Mouse (Mus musculus) gastrocnemius, postnatal 4 days (tissue): Measurements from ENCODE around the gene Ppp1r18. TPM values are rescaled to one million over a fixed set of nuclear protein-coding genes. Genes with fewer than 3 reads are reported as not detected.
A peak's percentile ranks its signal among the peaks of the same experiment; 100 is the strongest.

Experiments
- DNase-seq, 2 experiments: peaks; one replicate each; pipeline ENCODE4 v3.0.0; 2021 to 2022; ENCODE audit warnings: low spot score in 2 of 2, mixed read lengths in 2 of 2
- long read RNA-seq, 2 experiments: library from polyadenylated mRNA; stranded (forward); transcript quantifications; one replicate each; pipeline ENCODE4 v2.0.0; 2021
- total RNA-seq, 2 experiments: library from RNA; stranded (reverse); gene quantifications; 2 replicates each; pipeline ENCODE4 v1.2.3; 2021

The Ppp1r18 gene
- total RNA-seq, result 10 to 100 TPM; 30.2 to 32.7 TPM
- long read RNA-seq, experiment 1, transcript Ppp1r18-205 (3 exons, 3,185 nt), result major isoform, 14 of 22 reads
- long read RNA-seq, experiment 1, transcript Ppp1r18-202 (4 exons, 2,743 nt), result minor isoform, 5 of 22 reads
- long read RNA-seq, experiment 1, partial matches to known transcripts, result 1 of 22 reads
- long read RNA-seq, experiment 1, other reads (novel, unspliced or antisense), result 2 of 22 reads
- long read RNA-seq, experiment 2, transcript Ppp1r18-205 (3 exons, 3,185 nt), result major isoform, 15 of 20 reads
- long read RNA-seq, experiment 2, partial matches to known transcripts, result 0 of 20 reads
- long read RNA-seq, experiment 2, other reads (novel, unspliced or antisense), result 3 of 20 reads

GRCm38 (mm10) chr17:35865481-35866280 lies at the start of gene Ppp1r18:
Ppp1r18 (plus strand) TSS chr17:35865593.
- peak; percentile 82 to 89 for DNase-seq

- no peak for DNase-seq
Observed at GRCm38 (mm10) chr17:35815836-35816235, 49.6 kb upstream of the Ppp1r18 start.

- no peak for DNase-seq
Observed at GRCm38 (mm10) chr17:35816686-35817085, 48.7 kb upstream of the Ppp1r18 start.

- DNase-seq, result no peak
Observed at GRCm38 (mm10) chr17:35817226-35817625, 48.2 kb upstream of the Ppp1r18 start.

- no peak for DNase-seq
Observed at GRCm38 (mm10) chr17:35820111-35820510, 45.3 kb upstream of the Ppp1r18 start.

- DNase-seq, result peak; percentile 65 to 84
Observed at GRCm38 (mm10) chr17:35821439-35822430, 43.7 kb upstream of the Ppp1r18 start, which contains the start of gene Ier3. Ier3 (plus strand) TSS chr17:35821684.

- DNase-seq, result no peak
Observed at GRCm38 (mm10) chr17:35822564-35822963, 42.8 kb upstream of the Ppp1r18 start.

GRCm38 (mm10) chr17:35822964-35823937 lies 42.1 kb upstream of the Ppp1r18 start, which contains the start of gene Flot1:
Flot1 (plus strand) TSS chr17:35823230.
- peak; percentile 56 to 84 for DNase-seq

GRCm38 (mm10) chr17:35824402-35824801 lies 41.0 kb upstream of the Ppp1r18 start:
- DNase-seq, result no peak

GRCm38 (mm10) chr17:35825109-35825850 lies 40.1 kb upstream of the Ppp1r18 start:
- DNase-seq, result no peak

GRCm38 (mm10) chr17:35829737-35830136 lies 35.7 kb upstream of the Ppp1r18 start:
- peak; percentile 75 to 88 for DNase-seq

- DNase-seq, result no peak
Observed at GRCm38 (mm10) chr17:35832400-35833238, 32.8 kb upstream of the Ppp1r18 start.

GRCm38 (mm10) chr17:35833239-35833751 lies 32.1 kb upstream of the Ppp1r18 start:
- no peak for DNase-seq

GRCm38 (mm10) chr17:35833894-35834293 lies 31.5 kb upstream of the Ppp1r18 start:
- DNase-seq, result no peak

GRCm38 (mm10) chr17:35834696-35835422 lies 30.5 kb upstream of the Ppp1r18 start:
- no peak for DNase-seq

GRCm38 (mm10) chr17:35835424-35836140 lies 29.8 kb upstream of the Ppp1r18 start:
- DNase-seq, result no peak
